Mouse (Mus musculus): ENCODE measurements around the gene Tmem158. TPM values are rescaled to one million over a fixed set of nuclear protein-coding genes. Genes with fewer than 3 reads are reported as not detected.
A peak's percentile ranks its signal among the peaks of the same experiment; 100 is the strongest.

Gene Tmem158
- polyA plus RNA-seq, 1 experiment from 2014 or later, result 40.8 TPM

DNA sequence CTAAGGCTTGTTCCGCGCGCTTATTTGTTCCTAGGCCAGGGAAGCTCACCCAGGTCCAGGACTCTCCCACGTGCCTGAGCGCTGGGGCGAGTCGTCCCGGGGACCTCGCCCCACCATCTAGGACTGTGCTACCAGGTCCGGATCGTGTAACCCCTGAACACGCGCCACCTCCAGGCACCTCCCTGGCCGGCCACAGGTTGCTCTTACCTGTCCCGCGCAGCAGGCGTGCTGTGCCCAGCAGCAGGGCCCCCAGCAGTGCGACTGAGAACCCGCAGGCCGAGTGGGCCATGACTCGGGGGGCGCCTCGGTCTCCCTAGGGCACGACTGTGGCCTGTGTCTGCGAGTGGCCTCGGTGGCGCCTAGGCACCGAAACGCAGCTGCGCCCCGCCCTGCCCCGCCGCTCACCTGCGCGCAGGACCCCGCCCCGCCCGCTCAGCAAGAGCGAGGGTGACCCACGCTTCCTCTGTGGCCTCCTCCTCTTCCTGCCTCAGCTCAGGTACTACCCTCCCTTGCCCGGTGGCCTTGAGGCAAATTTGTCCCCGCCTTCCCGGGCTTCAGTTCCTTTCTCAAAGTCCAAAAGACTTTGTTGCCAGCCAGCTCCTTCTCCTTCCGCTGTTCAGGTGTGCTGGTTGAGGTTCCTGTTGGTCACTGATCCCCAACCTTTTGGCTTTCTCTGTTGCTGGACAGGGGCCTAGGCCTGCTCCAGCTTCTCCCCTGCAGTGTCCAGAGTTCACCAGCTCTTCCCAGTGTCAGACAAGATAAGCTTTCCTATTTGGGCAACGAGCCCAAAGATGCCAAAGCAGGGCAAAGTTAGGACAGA is 44.7 kb downstream of the Tmem158 start, which contains the start of gene Cdcp1:
TSS of gene Cdcp1 (minus strand) at position 418 of the 820 bp plus-strand sequence.
- Histone ChIP-seq H3K36me3 (replicated peaks) (no peaks in the 10 kb centered on the region), H3K27me3 (replicated peaks) (peaks cover 23% of the 10 kb centered on the region), H3K9me3 (no peaks in the 10 kb centered on the region), H3K9ac (no peak within 1 kb of the TSS), H3K4me2 (peak within 1 kb of the TSS; percentile 43), H3K4me3 (peak within 1 kb of the TSS; percentile 24), H3K4me1 (peaks cover 9% of the 10 kb centered on the region), H3K27ac (no peak within 1 kb of the TSS)
- 8% methylated on average over 42 of the region's 45 CpGs for WGBS
- ATAC-seq (replicated peaks), result no peak

DNA sequence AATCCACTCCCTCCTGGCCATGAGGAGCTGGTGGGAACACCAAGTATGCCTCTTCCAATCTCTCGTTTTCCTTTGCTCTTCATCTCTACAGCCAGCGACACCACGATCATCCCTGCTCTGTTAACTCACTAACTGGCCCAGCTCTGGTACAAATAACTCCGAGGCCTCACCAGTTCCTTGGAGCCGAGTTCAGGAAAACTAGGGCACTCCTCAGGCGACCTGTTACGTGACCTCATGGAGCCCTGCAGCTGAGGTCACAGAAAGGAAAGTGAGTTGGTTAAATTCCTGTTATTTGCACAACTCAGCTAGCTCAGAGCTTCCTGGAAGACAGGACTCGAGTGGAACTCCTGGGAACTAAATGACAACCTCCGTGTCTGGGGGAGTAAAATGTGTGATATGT is 47.2 kb downstream of the Tmem158 start:
- WGBS, result 80% methylated on average over 9 of the region's 9 CpGs
- H3K4me2 ChIP-seq, result no peak overlapping the region
- H3K36me3 ChIP-seq (replicated peaks), result no peaks in the 10 kb centered on the region
- no peak overlapping the region for H3K9ac ChIP-seq
- H3K27ac ChIP-seq, result no peak overlapping the region
- no peak overlapping the region for H3K4me3 ChIP-seq
- H3K4me1 ChIP-seq, result peaks cover 9% of the 10 kb centered on the region
- H3K9me3 ChIP-seq, result no peaks in the 10 kb centered on the region
- no peak for ATAC-seq (replicated peaks)
- peaks cover 23% of the 10 kb centered on the region for H3K27me3 ChIP-seq (replicated peaks)

Other genes starting within 250 kb of the Tmem158 start
- gene Tmem42, start 239.4 kb downstream of the Tmem158 start, polyA plus RNA-seq (2015; fragmentation: Nextera tagmentation; extraction: Ambion mirVana), result 29.7 and 29.9 TPM in 2 replicates
- gene Tgm4, start 226.0 kb downstream of the Tmem158 start, polyA plus RNA-seq (2015; fragmentation: Nextera tagmentation; extraction: Ambion mirVana), result 0.83 and 0.97 TPM in 2 replicates
- 86.6 and 88.5 TPM in 2 replicates for gene Zdhhc3, start 147.6 kb downstream of the Tmem158 start, polyA plus RNA-seq (2015; fragmentation: Nextera tagmentation; extraction: Ambion mirVana)
- gene Exosc7, start 147.5 kb downstream of the Tmem158 start, polyA plus RNA-seq (2015; fragmentation: Nextera tagmentation; extraction: Ambion mirVana), result 80.1 and 83.7 TPM in 2 replicates
- 1.5 and 3.1 TPM in 2 replicates for gene Clec3b, start 109.8 kb downstream of the Tmem158 start, polyA plus RNA-seq (2015; fragmentation: Nextera tagmentation; extraction: Ambion mirVana)
- gene Cdcp1, start 44.7 kb downstream of the Tmem158 start, polyA plus RNA-seq (2015; fragmentation: Nextera tagmentation; extraction: Ambion mirVana), result 0.05 and 0.11 TPM in 2 replicates
- 819 and 826 TPM in 2 replicates for gene Lars2, start 106.2 kb upstream of the Tmem158 start, polyA plus RNA-seq (2015; fragmentation: Nextera tagmentation; extraction: Ambion mirVana)
- 11.4 and 13.9 TPM in 2 replicates for gene Limd1, start 217.9 kb upstream of the Tmem158 start, polyA plus RNA-seq (2015; fragmentation: Nextera tagmentation; extraction: Ambion mirVana)